Mouse (Mus musculus): ENCODE measurements around the gene Kcnmb4.

Gene Kcnmb4

DNA sequence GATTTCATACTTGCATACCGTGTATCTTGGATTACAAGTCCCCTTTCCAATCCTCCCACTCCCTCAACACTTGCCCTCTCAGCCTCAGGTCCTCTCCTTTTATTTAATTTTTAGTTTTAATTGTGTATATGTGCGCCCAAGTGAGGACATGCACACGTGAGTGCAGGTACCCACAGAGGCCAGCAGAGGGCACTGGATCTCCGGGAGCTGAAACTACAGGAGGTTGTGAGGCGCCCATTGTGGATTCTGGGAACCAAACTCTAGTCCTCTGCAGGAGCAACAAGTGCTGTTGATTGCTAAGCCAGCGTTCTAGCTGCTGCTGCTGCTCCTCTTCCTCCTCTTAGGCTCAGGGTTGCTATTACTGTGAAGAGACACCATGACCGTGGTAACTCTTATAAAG, 20.9 kb downstream of the Kcnmb4 start:
- no peak for DNase-seq (ENCODE audit: low spot score in 2 of 2)

GRCm38 (mm10) chr10:116450621-116451020, 23.1 kb downstream of the Kcnmb4 start:
- no peak for DNase-seq (ENCODE audit: low spot score in 2 of 2)

DNA sequence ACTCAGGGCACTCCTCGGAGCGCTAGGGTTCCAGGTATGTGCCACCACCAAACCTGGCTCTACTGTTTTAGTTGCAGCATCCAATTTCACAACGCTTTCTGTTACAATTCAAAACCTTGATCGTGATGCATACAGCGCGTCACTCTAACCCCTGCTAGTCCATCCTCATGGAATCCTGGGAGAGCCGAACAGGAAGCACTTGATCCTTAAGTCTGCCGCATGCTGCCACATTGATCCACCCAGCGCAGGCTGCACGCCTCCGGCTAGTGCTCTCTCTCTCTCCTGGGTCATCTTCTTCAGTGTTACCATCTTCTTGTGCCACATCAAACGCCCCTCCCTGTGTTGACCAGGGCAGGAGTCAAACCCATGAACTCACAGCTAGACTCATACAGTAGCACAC, 25.5 kb downstream of the Kcnmb4 start:
- DNase-seq (ENCODE audit: low spot score in 2 of 2): no peak

- DNase-seq (ENCODE audit: low spot score in 2 of 2): no peak
Measured at GRCm38 (mm10) chr10:116447176-116447575, 26.5 kb downstream of the Kcnmb4 start.

GRCm38 (mm10) chr10:116446040-116446439, 27.6 kb downstream of the Kcnmb4 start:
- no peak for DNase-seq (ENCODE audit: low spot score in 2 of 2)

DNA sequence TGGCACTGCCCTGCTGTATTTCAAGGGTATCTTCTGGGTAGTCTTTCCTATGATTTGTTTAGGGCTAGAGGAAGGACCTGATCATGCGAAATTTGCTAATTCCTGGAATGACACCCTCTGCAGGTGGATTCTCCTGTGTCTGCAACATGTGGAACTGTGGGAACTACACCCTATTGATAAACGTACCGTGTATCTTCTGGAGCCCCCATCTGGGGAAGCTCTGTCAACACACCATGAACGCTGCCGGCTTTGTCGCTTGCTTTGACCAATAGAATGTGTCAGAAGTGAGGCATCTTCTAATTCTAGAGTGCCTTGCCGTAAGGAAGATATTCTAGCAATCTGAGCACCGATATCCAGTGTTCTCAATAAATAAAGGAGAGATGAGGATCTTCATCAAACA, 28.9 kb downstream of the Kcnmb4 start:
- no peak for DNase-seq (ENCODE audit: low spot score in 2 of 2)

DNA sequence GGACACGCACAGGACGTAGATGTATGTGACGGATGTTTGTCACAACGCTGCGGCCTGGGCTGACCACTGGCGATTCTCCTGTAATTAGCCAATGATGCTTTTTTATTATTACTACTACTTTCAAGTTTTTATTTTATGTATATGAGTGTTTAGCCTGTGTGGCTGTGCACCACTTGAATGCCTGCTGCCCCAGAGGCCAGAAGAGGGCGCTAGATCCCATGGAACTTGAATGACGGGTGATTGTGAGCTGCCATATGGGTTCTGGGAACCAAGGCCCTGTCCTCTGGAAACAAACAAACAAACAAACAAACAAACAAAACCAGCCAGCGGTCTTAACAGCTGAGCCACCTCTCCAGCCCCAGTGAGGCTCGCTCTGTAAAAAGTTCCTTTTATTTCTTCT, 29.3 kb downstream of the Kcnmb4 start:
- no peak for DNase-seq (ENCODE audit: low spot score in 2 of 2)

- no peak for DNase-seq (ENCODE audit: low spot score in 2 of 2)
Measured at GRCm38 (mm10) chr10:116440946-116441345, 32.7 kb downstream of the Kcnmb4 start.

- DNase-seq (ENCODE audit: low spot score in 2 of 2): no peak
Measured at GRCm38 (mm10) chr10:116440088-116440487, 33.6 kb downstream of the Kcnmb4 start.

DNA sequence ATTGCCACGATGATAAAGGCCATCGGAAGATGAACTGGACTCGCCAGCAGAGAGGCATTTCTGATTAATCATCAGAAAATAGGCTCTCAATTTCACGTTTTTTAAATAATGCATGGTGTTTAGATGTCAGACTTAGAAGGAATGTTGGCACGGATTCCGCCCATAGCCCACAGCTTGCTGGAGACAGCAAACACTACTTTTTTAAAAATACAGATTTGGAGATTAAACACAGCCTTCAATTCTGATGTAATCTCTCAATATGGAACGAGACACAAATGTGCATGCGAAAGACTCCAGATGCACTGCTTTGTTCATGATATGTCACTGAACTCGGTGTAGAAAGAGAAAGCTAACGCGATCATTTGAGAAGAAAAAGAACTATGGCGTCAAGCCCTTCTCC, 38.2 kb downstream of the Kcnmb4 start:
- DNase-seq (ENCODE audit: low spot score in 2 of 2): no peak

GRCm38 (mm10) chr10:116432421-116432820, 41.3 kb downstream of the Kcnmb4 start:
- no peak for DNase-seq (ENCODE audit: low spot score in 2 of 2)

DNA sequence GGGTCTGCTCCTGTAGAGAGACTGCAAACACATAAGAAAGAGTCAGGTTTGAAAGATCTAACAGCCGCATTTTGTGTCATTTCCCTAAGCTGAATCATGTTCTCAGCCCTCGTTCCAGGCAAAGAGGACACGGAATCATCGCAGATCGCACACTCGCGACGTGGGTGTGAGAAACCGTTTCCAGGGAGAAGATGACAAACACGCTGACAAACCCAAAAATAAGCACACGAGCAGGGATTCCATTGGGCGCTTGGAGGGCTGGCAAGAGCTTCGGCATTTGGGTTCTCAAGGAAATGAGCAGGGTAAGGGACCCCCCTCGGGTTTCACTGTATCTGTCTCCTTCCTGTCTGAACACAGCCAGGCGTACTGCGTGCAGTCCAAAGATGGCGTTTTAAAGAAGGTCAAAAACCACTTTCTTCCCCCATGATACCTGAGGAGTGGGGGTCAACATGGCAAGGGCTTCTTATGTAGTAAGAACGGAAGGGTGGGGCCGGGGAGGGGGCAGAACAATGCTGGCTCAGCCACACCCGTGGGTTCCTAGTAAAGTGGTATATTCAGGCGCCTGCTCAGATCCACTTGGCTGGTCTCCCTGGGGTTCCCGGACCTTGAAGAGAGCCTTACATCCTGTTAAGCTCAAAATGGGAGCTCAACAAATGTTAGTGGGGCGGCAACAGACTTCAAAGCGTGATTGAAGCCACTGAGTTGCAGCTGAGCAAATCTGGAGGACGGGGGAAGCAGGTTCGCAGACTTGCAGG, 45.5 kb downstream of the Kcnmb4 start:
- no peak for DNase-seq (ENCODE audit: low spot score in 2 of 2)

GRCm38 (mm10) chr10:116426176-116426575, 47.5 kb downstream of the Kcnmb4 start:
- no peak for DNase-seq (ENCODE audit: low spot score in 2 of 2)

GRCm38 (mm10) chr10:116424921-116425320, 48.8 kb downstream of the Kcnmb4 start:
- no peak for DNase-seq (ENCODE audit: low spot score in 2 of 2)

DNA sequence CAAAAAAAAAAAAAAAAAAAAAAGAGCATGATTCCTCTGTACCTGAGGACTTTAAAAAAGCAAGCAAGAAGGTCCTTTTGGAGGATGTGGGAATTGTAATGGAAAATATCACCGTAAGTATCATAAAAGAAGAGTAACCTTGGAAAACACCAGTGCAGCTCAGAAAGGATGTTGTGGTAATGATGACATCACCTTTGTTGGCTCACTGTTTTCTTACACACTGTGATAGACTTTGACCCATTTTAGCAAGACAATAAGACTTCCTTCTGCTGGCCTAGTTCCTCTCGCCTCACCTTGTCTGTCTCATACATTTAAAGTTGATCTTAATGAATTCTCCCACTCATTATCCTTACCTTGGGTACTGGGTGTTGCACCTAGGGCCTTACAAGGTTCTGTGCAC, 51.1 kb downstream of the Kcnmb4 start:
- no peak for DNase-seq (ENCODE audit: low spot score in 2 of 2)

- no peak for DNase-seq (ENCODE audit: low spot score in 2 of 2)
Measured at GRCm38 (mm10) chr10:116420976-116421375, 52.7 kb downstream of the Kcnmb4 start.

DNA sequence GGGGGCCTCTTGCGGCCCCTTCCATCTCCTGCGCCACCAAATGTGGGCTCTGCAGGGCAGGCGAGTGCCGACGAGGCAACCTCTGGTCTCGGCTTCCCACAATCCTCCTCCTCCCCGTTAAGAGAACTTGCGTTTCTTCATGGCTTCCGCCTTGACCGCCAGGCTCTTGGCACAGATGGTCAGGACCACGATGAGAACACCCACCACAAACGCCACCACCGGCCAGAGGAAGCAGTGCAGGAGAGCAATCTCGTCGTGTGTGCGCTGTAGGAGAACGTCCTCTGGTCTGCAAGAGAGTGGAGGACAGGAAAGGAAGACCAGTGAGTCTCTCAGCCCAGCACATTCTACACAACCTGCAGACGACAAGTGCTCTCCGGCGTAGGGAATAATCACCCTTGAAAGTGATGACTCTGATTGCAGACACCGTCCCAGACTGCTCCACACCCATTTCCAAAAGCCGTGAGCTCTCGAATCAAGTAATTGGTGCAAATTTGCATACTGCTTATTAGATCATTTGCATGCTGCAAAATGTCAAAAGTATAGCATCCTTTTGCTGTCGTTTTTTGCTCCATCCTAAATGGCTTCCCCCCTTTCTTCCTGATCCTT, 55.5 kb downstream of the Kcnmb4 start:
- DNase-seq (ENCODE audit: low spot score in 2 of 2): no peak

DNA sequence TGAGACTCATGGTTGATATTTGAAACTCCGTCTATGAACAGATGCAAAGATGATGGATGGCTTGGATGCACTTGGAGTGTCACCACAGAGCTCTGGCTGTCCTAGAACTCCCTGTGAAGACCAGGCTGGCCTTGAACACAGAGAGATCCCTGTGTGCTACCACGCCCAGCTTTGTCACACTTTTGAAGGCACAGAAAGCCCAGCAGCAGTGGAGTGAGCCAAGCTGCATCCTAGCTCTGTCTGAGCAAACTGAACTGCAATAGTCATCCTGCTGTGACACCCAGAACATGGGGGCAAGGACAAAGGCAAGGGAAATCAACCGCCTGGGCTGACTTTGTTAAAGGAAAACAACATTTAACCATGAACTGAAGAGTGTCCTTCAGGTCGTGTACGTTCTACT, 57.0 kb downstream of the Kcnmb4 start:
- DNase-seq (ENCODE audit: low spot score in 2 of 2): no peak

DNA sequence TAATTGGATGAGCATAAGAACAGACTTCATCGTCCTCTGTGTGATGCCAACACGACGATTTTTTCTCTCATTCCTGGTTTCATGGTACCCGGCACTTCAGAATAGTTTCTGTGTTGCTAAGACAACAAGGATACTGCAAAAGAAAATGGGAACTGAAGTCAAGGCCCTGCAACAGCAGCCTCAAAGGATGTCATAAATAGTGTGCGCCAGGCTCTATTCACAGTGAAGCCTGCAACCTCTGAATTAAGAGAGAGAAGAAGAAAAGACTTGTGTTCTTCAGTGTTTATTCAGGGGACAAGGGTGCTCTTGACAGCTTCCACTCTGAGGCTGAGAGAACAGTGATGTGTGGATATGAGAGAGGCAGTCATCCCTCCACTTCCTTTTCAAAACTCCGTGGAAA, 57.5 kb downstream of the Kcnmb4 start:
- no peak for DNase-seq (ENCODE audit: low spot score in 2 of 2)

DNA sequence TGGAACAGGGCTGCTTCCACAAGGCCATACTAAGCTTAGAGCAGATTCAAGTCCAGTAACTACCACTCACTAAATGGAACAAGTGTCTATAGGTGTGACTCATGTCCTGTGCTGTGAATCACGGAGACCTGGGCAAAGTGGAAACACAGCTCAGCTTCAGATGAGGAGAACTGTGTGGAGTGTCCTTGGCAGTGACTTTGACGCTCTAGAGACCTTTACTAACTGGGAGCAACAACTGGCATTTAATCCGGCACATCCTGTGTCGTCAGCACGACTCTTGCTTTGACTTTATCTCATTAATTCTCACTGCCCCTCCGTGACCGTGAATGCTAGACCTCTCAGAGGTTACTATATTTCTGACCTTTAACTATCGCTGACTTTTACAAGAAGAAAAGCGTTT, 62.9 kb downstream of the Kcnmb4 start:
- DNase-seq (ENCODE audit: low spot score in 2 of 2): no peak

DNA sequence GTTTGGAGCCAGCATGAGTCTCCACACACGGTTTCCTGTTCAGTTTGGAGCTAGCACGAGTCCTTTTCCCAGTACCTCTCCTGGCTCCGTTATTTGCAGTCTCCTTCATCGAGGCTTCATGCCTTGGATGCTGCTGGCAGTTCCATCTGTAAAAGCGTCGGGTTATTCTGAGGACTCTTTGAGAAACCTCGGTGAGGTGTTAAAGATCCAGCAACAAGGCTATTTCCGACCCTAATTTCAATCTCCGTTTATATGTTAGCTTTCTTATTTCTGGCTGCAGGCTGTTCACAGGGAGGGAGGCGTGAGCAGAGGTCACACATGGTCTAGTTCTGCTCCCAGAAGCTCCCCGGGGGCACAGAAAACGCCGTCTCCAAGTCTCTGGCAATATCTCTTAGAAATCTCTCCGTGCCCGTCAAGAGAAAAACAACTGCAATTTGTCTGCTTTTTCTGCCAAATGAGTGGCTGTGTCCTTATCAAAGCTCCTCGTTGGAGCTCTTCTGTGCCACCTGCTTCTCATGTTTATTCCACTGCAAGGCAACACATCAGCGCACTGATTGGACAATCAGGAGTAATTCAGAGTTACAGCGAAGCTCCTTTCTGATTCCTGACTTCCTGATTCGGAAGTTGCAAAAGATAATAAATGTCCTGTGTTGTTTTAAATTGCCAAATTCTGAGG, 65.9 kb downstream of the Kcnmb4 start:
- no peak for DNase-seq (ENCODE audit: low spot score in 2 of 2)

DNA sequence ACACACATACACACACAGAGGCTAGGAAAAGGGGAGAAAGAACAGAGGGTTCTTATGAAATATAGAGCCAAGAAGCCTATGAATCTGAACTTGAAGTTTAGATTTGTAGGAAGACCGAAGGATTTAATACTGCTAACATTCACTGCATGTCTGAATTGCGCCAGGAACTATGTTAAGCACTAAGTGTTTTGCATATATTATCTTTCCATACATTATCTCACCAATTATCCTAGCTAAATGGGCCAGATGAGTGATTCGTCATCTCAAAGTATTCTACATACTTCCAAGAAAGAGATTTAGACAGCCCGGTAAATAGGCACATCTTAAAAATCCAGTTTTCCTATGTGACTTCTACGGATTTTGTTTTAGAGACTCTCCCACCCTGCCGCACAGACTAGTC, 68.7 kb downstream of the Kcnmb4 start:
- DNase-seq (ENCODE audit: low spot score in 2 of 2): no peak

DNA sequence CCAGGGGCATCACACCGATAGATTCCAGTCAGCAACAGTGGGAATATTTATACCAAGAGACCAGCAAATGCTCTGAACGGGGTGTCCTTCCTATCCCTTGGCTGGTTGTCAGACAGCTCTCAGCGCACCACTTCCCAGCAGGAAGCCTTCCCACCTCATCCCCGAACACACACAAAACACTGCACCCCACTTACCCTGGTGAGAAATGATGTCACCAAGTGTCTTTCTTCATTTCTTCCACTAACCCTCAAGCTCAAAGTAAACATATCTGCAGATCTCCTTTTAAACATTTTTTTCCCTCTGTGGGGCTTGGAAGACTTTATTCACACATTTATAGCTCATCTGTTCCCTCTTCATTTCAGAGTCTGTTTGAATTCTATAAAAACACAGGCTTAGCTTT, 70.0 kb downstream of the Kcnmb4 start:
- DNase-seq (ENCODE audit: low spot score in 2 of 2): no peak
